Mouse (Mus musculus) MEL (cell line): ENCODE measurements around the gene Morc2a. TPM values are rescaled to one million over a fixed set of nuclear protein-coding genes. Genes with fewer than 3 reads are reported as not detected.

Experiments used
- DNase-seq: peaks from one replicate; pipeline ENCODE4 v3.0.0; 2011; ENCODE audit warnings: low read depth, low spot score
- H3K27ac ChIP-seq: 2 replicates; pipeline ENCODE4 v1.5.1; 2012; ENCODE audit warnings: low read depth, mild to moderate bottlenecking, control low read depth, low read length, moderate library complexity; ENCODE audit not compliant: control insufficient read depth
- H3K27me3 ChIP-seq, 2 experiments: fragments of 150-350 bp in 1 of 2; sonication (generic) in 1 of 2; 2 replicates each; pipeline ENCODE4 v1.6.1; 2012; ENCODE audit warnings: low read length in 2 of 2, mild to moderate bottlenecking in 2 of 2, improper control_type of control experiment in 1 of 2, moderate library complexity in 1 of 2; ENCODE audit not compliant: insufficient read depth in 2 of 2, control insufficient read depth in 1 of 2
- H3K36me3 ChIP-seq, 2 experiments: 2 replicates each; pipeline ENCODE4 v1.6.1; 2012 to 2014; ENCODE audit warnings: low read length in 2 of 2, improper control_type of control experiment in 1 of 2, inconsistent platforms in 1 of 2, mild to moderate bottlenecking in 1 of 2; ENCODE audit not compliant: insufficient read depth in 2 of 2, control insufficient read depth in 1 of 2
- H3K4me1 ChIP-seq, 2 experiments: fragments of 150-350 bp in 1 of 2; sonication (generic) in 1 of 2; 2 replicates each; pipeline ENCODE4 v1.6.1; 2012; ENCODE audit warnings: low read length in 2 of 2, improper control_type of control experiment in 1 of 2, mild to moderate bottlenecking in 1 of 2; ENCODE audit not compliant: insufficient read depth in 2 of 2, control insufficient read depth in 1 of 2
- H3K4me3 ChIP-seq, 2 experiments: fragments of 150-350 bp in 1 of 2; sonication (generic) in 1 of 2; 2 replicates each; pipeline ENCODE4 v1.5.1; 2012; ENCODE audit warnings: low read depth in 2 of 2, low read length in 2 of 2, mild to moderate bottlenecking in 2 of 2, moderate library complexity in 2 of 2, control low read depth in 1 of 2, improper control_type of control experiment in 1 of 2; ENCODE audit not compliant: control insufficient read depth in 1 of 2, insufficient read depth in 1 of 2
- H3K79me2 ChIP-seq: 2 replicates; pipeline ENCODE4 v1.6.1; 2012; ENCODE audit warnings: mild to moderate bottlenecking, low read length, moderate library complexity; ENCODE audit not compliant: control insufficient read depth, poor library complexity, insufficient read depth
- H3K9ac ChIP-seq: 2 replicates; pipeline ENCODE4 v1.6.1; 2012; ENCODE audit warnings: low read depth, mild to moderate bottlenecking, control low read depth, low read length, moderate library complexity; ENCODE audit not compliant: control insufficient read depth, poor library complexity, severe bottlenecking
- H3K9me3 ChIP-seq: fragments of 150-350 bp; sonication (generic); replicated peaks from 2 replicates; pipeline ENCODE4 v1.6.1; 2012; ENCODE audit warnings: mild to moderate bottlenecking, low read length, improper control_type of control experiment, moderate library complexity; ENCODE audit not compliant: insufficient read depth
- BHLHE40 ChIP-seq: IDR thresholded peaks from 2 replicates; pipeline ENCODE4 v1.6.1; 2012; ENCODE audit warnings: low read depth, mild to moderate bottlenecking, inconsistent platforms, low read length, improper control_type of control experiment, borderline replicate concordance
- CHD1 ChIP-seq: IDR thresholded peaks from 2 replicates; pipeline ENCODE4 v1.6.1; 2012; ENCODE audit warnings: low read depth, mild to moderate bottlenecking, inconsistent platforms, low read length, improper control_type of control experiment
- CTCF ChIP-seq, 3 experiments: IDR thresholded peaks in 2 of 3; conservative IDR thresholded peaks in 1 of 3; 2 replicates each; pipeline ENCODE4 v1.5.1; 2011 to 2012; ENCODE audit warnings: low read length in 3 of 3, low read depth in 2 of 3, mild to moderate bottlenecking in 2 of 3, improper control_type of control experiment in 1 of 3, inconsistent platforms in 1 of 3, mixed read lengths in 1 of 3, moderate library complexity in 1 of 3; ENCODE audit not compliant: control insufficient read depth in 1 of 3, insufficient read depth in 1 of 3, poor library complexity in 1 of 3, severe bottlenecking in 1 of 3
- ELF1 ChIP-seq: IDR thresholded peaks from 2 replicates; pipeline ENCODE4 v1.6.1; 2014; ENCODE audit warnings: low read depth, mild to moderate bottlenecking, inconsistent platforms, low read length, improper control_type of control experiment, moderate library complexity
- ETS1 ChIP-seq: IDR thresholded peaks from 2 replicates; pipeline ENCODE4 v1.6.1; 2012; ENCODE audit warnings: low read depth, mild to moderate bottlenecking, inconsistent platforms, low read length, improper control_type of control experiment, moderate library complexity
- GABPA ChIP-seq: IDR thresholded peaks from 2 replicates; pipeline ENCODE4 v1.6.1; 2012; ENCODE audit warnings: low read depth, mild to moderate bottlenecking, inconsistent platforms, low read length, improper control_type of control experiment, moderate library complexity
- MAX ChIP-seq: IDR thresholded peaks from 2 replicates; pipeline ENCODE4 v1.6.1; 2011; ENCODE audit warnings: low read length, improper control_type of control experiment
- MXI1 ChIP-seq: IDR thresholded peaks from 2 replicates; pipeline ENCODE4 v1.6.1; 2011; ENCODE audit warnings: mild to moderate bottlenecking, low read depth, low read length, improper control_type of control experiment
- NELFE ChIP-seq: IDR thresholded peaks from 2 replicates; pipeline ENCODE4 v1.6.1; 2011; ENCODE audit warnings: low read depth, low read length, improper control_type of control experiment
- POLR2A ChIP-seq, 2 experiments: IDR thresholded peaks; 2 replicates each; pipeline ENCODE4 v1.6.1; 2011 to 2012; ENCODE audit warnings: low read length in 2 of 2, mild to moderate bottlenecking in 2 of 2, control low read depth in 1 of 2, improper control_type of control experiment in 1 of 2, low read depth in 1 of 2, moderate library complexity in 1 of 2; ENCODE audit not compliant: control insufficient read depth in 1 of 2, insufficient read depth in 1 of 2, poor library complexity in 1 of 2
- RAD21 ChIP-seq: IDR thresholded peaks from 2 replicates; pipeline ENCODE4 v1.6.1; 2011; ENCODE audit warnings: mild to moderate bottlenecking, low read depth, low read length, improper control_type of control experiment
- RCOR1 ChIP-seq: IDR thresholded peaks from 2 replicates; pipeline ENCODE4 v1.6.1; 2012; ENCODE audit warnings: low read depth, mild to moderate bottlenecking, inconsistent platforms, low read length, improper control_type of control experiment
- SIN3A ChIP-seq: IDR thresholded peaks from 2 replicates; pipeline ENCODE4 v1.6.1; 2012; ENCODE audit warnings: low read length, improper control_type of control experiment, inconsistent platforms
- SMC3 ChIP-seq: IDR thresholded peaks from 2 replicates; pipeline ENCODE4 v1.6.1; 2011; ENCODE audit warnings: low read depth, low read length, improper control_type of control experiment
- TAL1 ChIP-seq: IDR thresholded peaks from 2 replicates; pipeline ENCODE4 v1.6.1; 2012; ENCODE audit warnings: mild to moderate bottlenecking, inconsistent platforms, low read length, moderate library complexity, mixed read lengths
- USF1 ChIP-seq: IDR thresholded peaks from 2 replicates; pipeline ENCODE4 v1.6.1; 2014; ENCODE audit warnings: low read depth, mild to moderate bottlenecking, inconsistent platforms, low read length, improper control_type of control experiment, moderate library complexity
- ZC3H11A ChIP-seq: IDR thresholded peaks from 2 replicates; pipeline ENCODE4 v1.6.1; 2012; ENCODE audit warnings: low read depth, mild to moderate bottlenecking, inconsistent platforms, low read length, improper control_type of control experiment
- ZMIZ1 ChIP-seq: IDR thresholded peaks from 2 replicates; pipeline ENCODE4 v1.6.1; 2012; ENCODE audit warnings: low read depth, mild to moderate bottlenecking, inconsistent platforms, low read length, improper control_type of control experiment, moderate library complexity
- polyA plus RNA-seq, 2 experiments: library from polyadenylated mRNA; stranded (reverse) in 1 of 2; unstranded in 1 of 2; fragments of >175 nt in 1 of 2; fragments of >200 nt in 1 of 2; gene quantifications; 2 replicates each; pipeline versions ENCODE4 v1.2.1 to v1.2.4; 2012; ENCODE audit warnings: low replicate concordance in 2 of 2, low read depth in 1 of 2; ENCODE audit not compliant: insufficient read length in 2 of 2, insufficient read depth in 1 of 2, missing spikeins in 1 of 2
- total RNA-seq: library from RNA; depleted of rRNA; stranded (reverse); fragments of 300-350 nt; gene quantifications from 2 replicates; pipeline ENCODE4 v1.2.3, GENCODE M21; 2012

Gene Morc2a
- total and polyA plus RNA-seq, 3 experiments = 14.7 to 25.6 (median 23.4) TPM

- no peaks in the 10 kb centered on the region for H3K36me3 ChIP-seq
- H3K9me3 ChIP-seq = no peaks in the 10 kb centered on the region
- no peak for DNase-seq
- H3K79me2 ChIP-seq = no peaks in the 10 kb centered on the region
- H3K27ac ChIP-seq = no peak overlapping the region
- H3K27me3 ChIP-seq = no peaks in the 10 kb centered on the region
- no peak overlapping the region for H3K4me3 ChIP-seq
- no peaks in the 10 kb centered on the region for H3K4me1 ChIP-seq
- TF ChIP-seq MAX (no peak), SIN3A (no peak), NELFE (no peak), CTCF (IDR thresholded peaks at IDR 0.05 in 2 of 3, conservative IDR thresholded peaks at IDR 0.05 in 1 of 3; ENCODE audit: control insufficient read depth in 1 of 3, insufficient read depth in 1 of 3, low read depth in 2 of 3, low read length in 3 of 3, poor library complexity in 1 of 3, severe bottlenecking in 1 of 3) (no peak), POLR2A (IDR thresholded peaks at IDR 0.05; ENCODE audit: control insufficient read depth in 1 of 2, insufficient read depth in 1 of 2, low read depth in 1 of 2, low read length in 2 of 2, poor library complexity in 1 of 2) (no peak), GABPA (no peak), RCOR1 (no peak)
- H3K9ac ChIP-seq = no peak overlapping the region
These were observed 58.1 kb downstream of the Morc2a start for GRCm38 (mm10) chr11:3707057-3707456.

DNA sequence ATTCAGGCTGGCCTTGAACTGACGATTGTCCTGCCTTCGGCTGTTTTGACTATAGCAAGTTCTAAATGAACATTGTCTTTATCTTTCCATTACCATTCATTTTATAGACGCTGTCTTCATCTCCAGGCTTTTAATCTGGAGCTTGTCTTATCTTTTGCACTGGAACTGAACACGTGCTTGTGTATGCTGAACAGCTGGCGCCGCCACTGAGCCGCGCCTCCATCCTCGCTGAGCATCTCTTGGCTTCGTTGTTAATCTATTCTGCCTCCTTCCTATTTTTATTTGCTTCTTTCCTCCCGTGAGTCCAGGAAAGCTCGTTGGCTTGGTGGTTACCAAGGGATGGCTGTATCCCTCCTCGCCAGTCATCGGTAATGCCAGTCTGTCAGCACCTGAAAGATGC lies 61.2 kb downstream of the Morc2a start:
- no peaks in the 10 kb centered on the region for H3K79me2 ChIP-seq
- no peak overlapping the region for H3K4me3 ChIP-seq
- H3K27me3 ChIP-seq = no peaks in the 10 kb centered on the region
- no peak for TF ChIP-seq ZMIZ1
- TF ChIP-seq MXI1 = peak; percentile 70; the same call in 1 of the 2 replicates
- TF ChIP-seq ELF1 = no peak
- peak; percentile 75 for TF ChIP-seq BHLHE40
- TF ChIP-seq USF1 = peak; percentile 58
- TF ChIP-seq ETS1 = 0 out of 2 replicates have a peak, but pooled peaks have one; percentile 10
- no peak for TF ChIP-seq TAL1
- 0 out of 6 replicates have a peak, but pooled peaks of 1 of the 3 experiments have one; percentile 2 for TF ChIP-seq CTCF (IDR thresholded peaks at IDR 0.05 in 2 of 3, conservative IDR thresholded peaks at IDR 0.05 in 1 of 3; ENCODE audit: control insufficient read depth in 1 of 3, insufficient read depth in 1 of 3, low read depth in 2 of 3, low read length in 3 of 3, poor library complexity in 1 of 3, severe bottlenecking in 1 of 3)
- TF ChIP-seq MAX = peak; percentile 77
- peak; percentile 47; the same call in 1 of the 2 replicates for TF ChIP-seq SIN3A
- TF ChIP-seq, all 39 proteins: peak for 7
- Histone ChIP-seq H3K9ac (no peak overlapping the region), H3K36me3 (no peaks in the 10 kb centered on the region), H3K27ac (no peak overlapping the region), H3K4me1 (no peaks in the 10 kb centered on the region), H3K9me3 (no peaks in the 10 kb centered on the region)
- DNase-seq = peak; percentile 13

- Histone ChIP-seq H3K9ac (no peak overlapping the region), H3K27me3 (peaks cover 0 to 2% of the 10 kb centered on the region in 2 experiments; a peak in 1 of 4 replicates), H3K27ac (no peak overlapping the region), H3K4me3 (no peak overlapping the region), H3K9me3 (no peaks in the 10 kb centered on the region), H3K4me1 (no peaks in the 10 kb centered on the region), H3K79me2 (no peaks in the 10 kb centered on the region), H3K36me3 (no peaks in the 10 kb centered on the region)
- peak; percentile 68 for DNase-seq
- TF ChIP-seq ZC3H11A (0 out of 2 replicates have a peak, but pooled peaks have one; percentile 19), RAD21 (peak; percentile 48), CHD1 (no peak), SMC3 (peak; percentile 79), CTCF (IDR thresholded peaks at IDR 0.05 in 2 of 3, conservative IDR thresholded peaks at IDR 0.05 in 1 of 3; ENCODE audit: control insufficient read depth in 1 of 3, insufficient read depth in 1 of 3, low read depth in 2 of 3, low read length in 3 of 3, poor library complexity in 1 of 3, severe bottlenecking in 1 of 3) (peak; percentile 79 to 94 (median 91))
These were observed 65.5 kb downstream of the Morc2a start for GRCm38 (mm10) chr11:3714486-3714885.
